Mouse (Mus musculus): ENCODE measurements around the gene Elavl2. TPM values are rescaled to one million over a fixed set of nuclear protein-coding genes. Genes with fewer than 3 reads are reported as not detected.

The Elavl2 gene
- 5.4 and 5.6 TPM in 2 replicates for polyA plus RNA-seq (2015; fragmentation: Nextera tagmentation; extraction: Ambion mirVana)

GRCm38 (mm10) chr4:91400423-91400822 is at the start of gene Elavl2:
TSS of gene Elavl2 (minus strand) at chr4:91400785.
- Histone ChIP-seq H3K4me1 (peaks cover 4% of the 10 kb centered on the region; the same call in 1 of the 2 replicates), H3K36me3 (no peaks in the 10 kb centered on the region), H3K4me3 (replicated peaks) (peak within 1 kb of the TSS; percentile 23), H3K9me3 (no peaks in the 10 kb centered on the region), H3K9ac (no peak within 1 kb of the TSS), H3K27me3 (replicated peaks) (peaks cover 14% of the 10 kb centered on the region), H3K4me2 (peak within 1 kb of the TSS; percentile 50), H3K27ac (no peak within 1 kb of the TSS)
- ATAC-seq (ENCODE audit: insufficient read depth, low FRiP score, low read depth) = no peak
- WGBS = 2% methylated on average over 28 of the region's 28 CpGs

- Histone ChIP-seq H3K9me3 (no peaks in the 10 kb centered on the region), H3K36me3 (no peaks in the 10 kb centered on the region), H3K4me2 (no peak overlapping the region), H3K27ac (no peak overlapping the region), H3K27me3 (replicated peaks) (no peaks in the 10 kb centered on the region), H3K4me1 (no peaks in the 10 kb centered on the region), H3K9ac (no peak overlapping the region), H3K4me3 (replicated peaks) (no peak overlapping the region)
- 59% methylated on average over 2 of the region's 2 CpGs for WGBS
- ATAC-seq (ENCODE audit: insufficient read depth, low FRiP score, low read depth) = no peak
Observed at GRCm38 (mm10) chr4:91447887-91448286, 47.3 kb upstream of the Elavl2 start.

GRCm38 (mm10) chr4:91415582-91415981 is 15.0 kb upstream of the Elavl2 start:
- Histone ChIP-seq H3K4me3 (replicated peaks) (no peak overlapping the region), H3K9me3 (no peaks in the 10 kb centered on the region), H3K27me3 (replicated peaks) (no peaks in the 10 kb centered on the region), H3K4me1 (no peaks in the 10 kb centered on the region), H3K36me3 (no peaks in the 10 kb centered on the region), H3K9ac (no peak overlapping the region), H3K4me2 (no peak overlapping the region), H3K27ac (no peak overlapping the region)
- 79% methylated on average over 1 of the region's 1 CpGs for WGBS
- ATAC-seq (ENCODE audit: insufficient read depth, low FRiP score, low read depth) = no peak

- no peak for ATAC-seq (ENCODE audit: insufficient read depth, low FRiP score, low read depth)
- no peak overlapping the region for H3K4me3 ChIP-seq (replicated peaks)
- WGBS = 72% methylated on average over 3 of the region's 3 CpGs
- no peaks in the 10 kb centered on the region for H3K9me3 ChIP-seq
- no peak overlapping the region for H3K4me2 ChIP-seq
- H3K9ac ChIP-seq = no peak overlapping the region
- no peak overlapping the region for H3K27ac ChIP-seq
- peaks cover 4% of the 10 kb centered on the region; the same call in 1 of the 2 replicates for H3K4me1 ChIP-seq
- H3K27me3 ChIP-seq (replicated peaks) = peaks cover 7% of the 10 kb centered on the region
- no peaks in the 10 kb centered on the region for H3K36me3 ChIP-seq
Observed at GRCm38 (mm10) chr4:91405047-91405446, 4.5 kb upstream of the Elavl2 start.

- Histone ChIP-seq H3K27me3 (replicated peaks) (peaks cover 14% of the 10 kb centered on the region), H3K4me2 (peak overlapping the region; percentile 50), H3K36me3 (no peaks in the 10 kb centered on the region), H3K4me3 (replicated peaks) (peak overlapping the region; percentile 23), H3K9ac (no peak overlapping the region), H3K27ac (no peak overlapping the region), H3K4me1 (peaks cover 4% of the 10 kb centered on the region; the same call in 1 of the 2 replicates), H3K9me3 (no peaks in the 10 kb centered on the region)
- under 1% methylated on average over 17 of the region's 17 CpGs for WGBS
- no peak for ATAC-seq (ENCODE audit: insufficient read depth, low FRiP score, low read depth)
Observed at GRCm38 (mm10) chr4:91399510-91400196, 932 bp downstream of the Elavl2 start.

GRCm38 (mm10) chr4:91391987-91392598 is 8.5 kb downstream of the Elavl2 start:
- Histone ChIP-seq H3K4me1 (no peaks in the 10 kb centered on the region), H3K9ac (no peak overlapping the region), H3K4me2 (no peak overlapping the region), H3K27me3 (replicated peaks) (no peaks in the 10 kb centered on the region), H3K36me3 (no peaks in the 10 kb centered on the region), H3K4me3 (replicated peaks) (no peak overlapping the region), H3K9me3 (no peaks in the 10 kb centered on the region), H3K27ac (no peak overlapping the region)
- WGBS = 61% methylated on average over 5 of the region's 5 CpGs
- ATAC-seq (ENCODE audit: insufficient read depth, low FRiP score, low read depth) = no peak

GRCm38 (mm10) chr4:91387701-91388100 is 12.9 kb downstream of the Elavl2 start:
- Histone ChIP-seq H3K4me3 (replicated peaks) (no peak overlapping the region), H3K27ac (no peak overlapping the region), H3K27me3 (replicated peaks) (no peaks in the 10 kb centered on the region), H3K36me3 (no peaks in the 10 kb centered on the region), H3K9ac (no peak overlapping the region), H3K4me1 (no peaks in the 10 kb centered on the region), H3K9me3 (no peaks in the 10 kb centered on the region), H3K4me2 (no peak overlapping the region)
- ATAC-seq (ENCODE audit: insufficient read depth, low FRiP score, low read depth) = no peak
- WGBS = 84% methylated on average over 3 of the region's 3 CpGs

- WGBS = 3% methylated on average over 13 of the region's 13 CpGs
- H3K9me3 ChIP-seq = no peaks in the 10 kb centered on the region
- peaks cover 19% of the 10 kb centered on the region for H3K27me3 ChIP-seq (replicated peaks)
- H3K36me3 ChIP-seq = no peaks in the 10 kb centered on the region
- no peak overlapping the region for H3K27ac ChIP-seq
- no peak overlapping the region for H3K4me3 ChIP-seq (replicated peaks)
- H3K4me2 ChIP-seq = no peak overlapping the region
- no peak overlapping the region for H3K9ac ChIP-seq
- no peak for ATAC-seq (ENCODE audit: insufficient read depth, low FRiP score, low read depth)
- no peaks in the 10 kb centered on the region for H3K4me1 ChIP-seq
Observed at GRCm38 (mm10) chr4:91381201-91381627, 19.4 kb downstream of the Elavl2 start.

GRCm38 (mm10) chr4:91380341-91381117 is 20.1 kb downstream of the Elavl2 start:
- H3K27ac ChIP-seq = no peak overlapping the region
- no peak for ATAC-seq (ENCODE audit: insufficient read depth, low FRiP score, low read depth)
- H3K9me3 ChIP-seq = no peaks in the 10 kb centered on the region
- no peaks in the 10 kb centered on the region for H3K36me3 ChIP-seq
- H3K4me1 ChIP-seq = peaks cover 2% of the 10 kb centered on the region; the same call in 1 of the 2 replicates
- H3K9ac ChIP-seq = no peak overlapping the region
- 5% methylated on average over 24 of the region's 24 CpGs for WGBS
- H3K27me3 ChIP-seq (replicated peaks) = peaks cover 19% of the 10 kb centered on the region
- H3K4me2 ChIP-seq = no peak overlapping the region
- H3K4me3 ChIP-seq (replicated peaks) = no peak overlapping the region

GRCm38 (mm10) chr4:91379559-91379958 is 21.0 kb downstream of the Elavl2 start:
- peaks cover 24% of the 10 kb centered on the region for H3K27me3 ChIP-seq (replicated peaks)
- H3K4me3 ChIP-seq (replicated peaks) = no peak overlapping the region
- WGBS = under 1% methylated on average over 9 of the region's 9 CpGs
- ATAC-seq (ENCODE audit: insufficient read depth, low FRiP score, low read depth) = no peak
- no peak overlapping the region for H3K27ac ChIP-seq
- H3K9me3 ChIP-seq = no peaks in the 10 kb centered on the region
- peaks cover 11% of the 10 kb centered on the region; the same call in 1 of the 2 replicates for H3K4me1 ChIP-seq
- no peak overlapping the region for H3K9ac ChIP-seq
- no peaks in the 10 kb centered on the region for H3K36me3 ChIP-seq
- no peak overlapping the region for H3K4me2 ChIP-seq

- H3K4me1 ChIP-seq = peaks cover 23% of the 10 kb centered on the region; the same call in 1 of the 2 replicates
- H3K9ac ChIP-seq = no peak overlapping the region
- peak overlapping the region; percentile 77 for H3K4me2 ChIP-seq
- H3K9me3 ChIP-seq = no peaks in the 10 kb centered on the region
- no peak overlapping the region for H3K27ac ChIP-seq
- peak; percentile 96 for ATAC-seq (ENCODE audit: insufficient read depth, low FRiP score, low read depth)
- peak overlapping the region; percentile 48 for H3K4me3 ChIP-seq (replicated peaks)
- peaks cover 52% of the 10 kb centered on the region for H3K27me3 ChIP-seq (replicated peaks)
- under 1% methylated on average over 28 of the region's 28 CpGs for WGBS
- H3K36me3 ChIP-seq = no peaks in the 10 kb centered on the region
Observed at GRCm38 (mm10) chr4:91376317-91376910, 24.2 kb downstream of the Elavl2 start.
